Mouse (Mus musculus) erythroid progenitor cell, adult 5-6 weeks (primary cell): Measurements from ENCODE around the gene Ern1. TPM values are rescaled to one million over a fixed set of nuclear protein-coding genes. Genes with fewer than 3 reads are reported as not detected.
A peak's percentile ranks its signal among the peaks of the same experiment; 100 is the strongest.
"Not testable (repeated sequence)": the region's sequence is repeated elsewhere in the genome, so short reads cannot be mapped to it uniquely, and the experiment has no call there.

ENCODE experiments used
- ATAC-seq: replicated peaks from 2 replicates; pipeline ENCODE4 v1.8.0; 2016; ENCODE audit warnings: moderate number of reproducible peaks, mild to moderate bottlenecking, moderate TSS enrichment, inconsistent platforms; ENCODE audit not compliant: poor library complexity, low FRiP score, severe bottlenecking
- total RNA-seq, 2 experiments: library from RNA; stranded (forward) in 1 of 2; stranded (reverse) in 1 of 2; fragments of 150-400 nt in 1 of 2; fragments of 186-747, 209-891 nt in 1 of 2; gene quantifications; 2 replicates each; pipeline versions ENCODE4 v1.2.3 to v1.2.4; 2015 to 2017; ENCODE audit warnings: low replicate concordance in 2 of 2

The Ern1 gene
- total RNA-seq, 2 experiments from 2014 or later: 6.7 to 8.8 TPM

DNA sequence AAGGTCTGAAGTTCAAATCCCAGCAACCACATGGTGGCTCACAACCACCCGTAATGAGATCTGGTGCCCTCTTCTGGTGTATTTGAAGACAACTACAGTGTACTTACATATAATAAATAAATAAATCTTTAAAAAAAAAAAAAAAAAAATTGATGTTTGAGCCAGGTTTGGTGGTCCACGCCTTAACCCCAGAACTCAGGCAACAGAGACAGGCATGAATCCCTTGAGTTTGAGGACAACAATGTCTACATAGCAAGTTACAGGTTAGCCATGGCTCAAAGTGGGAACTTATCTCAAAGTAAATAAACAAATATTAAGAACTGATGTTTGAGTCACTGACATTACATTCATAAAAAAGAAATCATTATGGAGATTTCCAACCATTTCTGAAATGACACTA lies 45.1 kb downstream of the Ern1 start:
- ATAC-seq: not testable (repeated sequence)

DNA sequence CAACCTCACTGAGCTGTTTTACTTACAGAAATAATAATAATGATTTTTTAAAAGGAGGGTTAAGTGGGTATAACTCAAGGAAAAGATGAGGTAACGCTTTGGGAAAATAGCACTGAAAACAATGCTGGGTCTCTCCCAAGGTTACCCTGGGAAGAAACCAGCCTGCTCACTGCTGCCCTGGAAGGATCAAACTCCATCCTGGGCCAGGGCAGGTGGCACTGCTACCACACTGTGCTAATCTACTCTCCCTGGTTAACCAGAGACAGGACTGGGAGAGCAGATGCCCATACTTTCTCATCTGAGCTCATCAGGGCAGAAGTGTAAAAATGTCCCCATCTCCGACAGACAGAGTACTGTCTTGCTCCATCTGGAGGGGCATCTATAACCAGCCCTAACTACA lies 47.3 kb downstream of the Ern1 start:
- ATAC-seq: no peak

DNA sequence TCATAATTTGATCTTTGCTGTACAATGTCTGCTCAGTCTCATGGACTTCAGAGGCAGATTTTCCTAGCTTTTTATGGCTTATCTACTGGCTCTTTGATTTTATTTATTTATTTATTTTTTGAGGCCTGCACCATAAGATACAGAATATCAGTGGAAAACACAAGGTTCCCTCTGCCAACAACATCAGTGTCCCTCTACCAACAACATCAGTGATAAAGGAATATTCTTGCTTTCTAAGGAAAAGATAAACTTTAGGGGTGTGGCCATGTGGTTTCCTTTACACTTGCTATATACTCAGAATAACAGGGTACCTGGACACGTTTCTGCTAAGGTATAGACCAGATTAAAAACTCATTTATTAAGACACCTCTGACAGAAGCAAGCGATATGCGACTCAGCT lies 48.3 kb downstream of the Ern1 start:
- ATAC-seq: no peak

DNA sequence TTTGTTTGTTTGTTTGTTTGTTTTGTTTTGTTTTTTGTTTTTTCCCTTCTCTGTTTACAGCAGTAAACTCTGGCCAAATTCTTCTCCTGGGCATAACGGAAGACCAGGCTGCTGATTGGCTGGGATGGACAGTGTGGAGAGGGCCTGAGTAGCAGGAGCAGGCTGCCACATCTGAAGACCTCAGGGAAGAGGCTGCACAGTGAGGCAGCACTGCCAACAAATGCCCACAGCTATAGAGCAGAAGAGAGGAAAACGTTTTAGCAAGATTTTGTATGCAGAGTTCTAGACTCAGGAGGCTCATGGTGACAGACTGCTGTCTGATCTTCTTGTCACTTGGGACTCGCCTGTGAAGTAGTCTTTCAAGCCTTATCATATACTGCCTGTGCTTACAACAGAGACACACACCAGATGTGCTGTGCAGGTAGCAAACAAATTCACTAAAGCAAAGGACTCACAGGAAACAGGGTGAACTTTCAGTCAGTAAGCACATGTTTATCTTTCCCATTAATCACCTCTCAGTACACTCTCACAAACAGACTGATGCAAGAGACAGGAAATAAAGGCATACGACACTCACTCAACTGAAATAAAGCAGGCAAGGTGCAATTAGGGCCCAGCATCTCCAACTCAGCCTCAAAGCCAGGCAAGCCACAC lies 49.0 kb downstream of the Ern1 start:
- ATAC-seq: no peak

DNA sequence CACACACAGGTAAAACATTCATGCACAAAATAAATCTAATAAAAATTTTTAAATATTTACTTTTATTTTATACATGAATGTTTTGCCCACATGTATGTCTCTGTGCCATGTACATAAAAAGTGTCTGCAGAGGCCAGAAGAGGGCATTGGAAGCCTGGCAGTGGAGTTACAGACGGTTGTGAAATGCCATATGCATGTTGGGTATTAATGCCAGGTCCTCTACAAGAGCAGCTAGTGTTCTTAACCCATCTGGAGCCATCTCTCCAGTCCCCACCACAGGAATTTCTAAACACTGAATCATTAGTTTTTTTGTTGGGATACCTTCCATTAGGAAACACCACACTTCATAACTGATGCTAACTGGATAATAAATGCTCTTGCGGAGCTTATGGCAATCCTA lies 50.1 kb downstream of the Ern1 start:
- no peak for ATAC-seq

DNA sequence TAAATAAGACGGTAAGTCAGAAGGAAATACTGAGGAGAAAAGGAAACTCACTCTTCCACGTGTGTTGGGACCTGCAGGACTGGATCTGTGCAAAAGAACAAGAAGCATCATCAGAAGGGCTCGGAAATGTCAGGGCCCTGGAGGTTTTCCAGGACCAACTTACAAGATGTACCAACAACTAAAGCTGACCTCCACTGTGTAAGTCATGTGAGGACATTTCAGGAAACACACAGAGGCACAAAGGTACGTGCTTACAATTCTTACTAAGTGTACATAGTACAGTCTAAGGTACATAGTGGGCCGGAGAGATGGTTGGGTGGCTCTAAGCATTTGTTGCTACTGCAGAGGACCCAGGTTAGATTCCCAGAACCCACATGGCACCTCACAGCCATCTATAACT lies 50.6 kb downstream of the Ern1 start:
- ATAC-seq: no peak

GRCm38 (mm10) chr11:106430392-106430791 lies 57.3 kb downstream of the Ern1 start:
- no peak for ATAC-seq

DNA sequence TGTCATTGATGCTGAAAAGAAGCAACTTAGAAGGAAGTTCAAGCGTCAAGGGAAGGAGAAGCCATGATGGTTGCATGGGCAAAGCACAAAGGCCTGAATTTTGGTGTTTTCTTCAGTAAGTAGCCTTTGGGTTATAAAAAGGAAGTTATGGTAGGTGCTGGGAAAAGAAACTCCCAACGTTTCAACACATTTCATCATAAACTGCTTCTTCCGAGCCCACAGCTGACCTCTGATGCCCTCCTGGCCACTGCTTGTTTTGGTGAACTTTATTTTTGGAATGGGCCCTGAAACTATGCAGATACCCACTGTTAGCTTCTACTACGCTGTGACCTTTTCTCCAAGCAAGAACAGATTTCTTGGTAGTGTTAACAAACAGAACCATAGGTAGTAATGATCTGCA lies 58.0 kb downstream of the Ern1 start:
- ATAC-seq: no peak

DNA sequence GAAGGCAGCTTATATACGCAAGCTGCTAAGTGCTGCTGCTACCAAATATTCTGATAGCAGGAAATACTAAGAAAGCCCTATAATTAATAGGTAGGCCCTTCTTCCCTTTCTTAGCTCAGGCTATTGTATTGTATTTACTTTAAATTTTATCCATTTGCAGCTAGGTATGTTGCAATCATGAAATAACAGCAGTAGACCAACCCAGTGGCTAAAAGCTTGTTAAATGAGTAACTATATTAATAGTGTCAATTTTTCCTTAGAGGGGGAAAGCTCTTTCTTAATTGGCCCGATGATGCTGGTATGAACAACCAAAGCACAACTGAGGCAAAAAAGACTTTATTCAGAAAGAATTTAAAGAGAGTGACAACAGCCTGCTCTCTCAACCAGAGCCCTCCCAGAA lies 59.1 kb downstream of the Ern1 start:
- no peak for ATAC-seq

DNA sequence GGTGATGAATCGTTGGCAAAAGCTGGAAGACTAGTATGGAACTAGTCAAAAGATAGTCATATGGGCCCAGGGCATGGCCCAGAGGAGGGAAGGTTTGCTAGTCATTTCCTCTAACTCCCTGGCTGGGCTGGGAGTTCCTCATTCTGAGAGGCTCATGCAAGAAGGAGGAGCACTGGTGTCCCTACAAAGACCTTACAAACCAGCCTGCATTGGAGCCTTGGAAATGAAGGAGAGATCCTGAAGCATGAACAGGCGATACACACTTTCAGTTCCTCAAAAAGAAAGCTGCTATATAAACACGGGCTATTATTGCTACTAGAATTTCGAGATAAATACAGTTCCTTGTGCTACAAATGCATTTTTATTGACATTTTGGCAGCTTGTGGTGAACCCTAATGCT lies 59.5 kb downstream of the Ern1 start:
- no peak for ATAC-seq

DNA sequence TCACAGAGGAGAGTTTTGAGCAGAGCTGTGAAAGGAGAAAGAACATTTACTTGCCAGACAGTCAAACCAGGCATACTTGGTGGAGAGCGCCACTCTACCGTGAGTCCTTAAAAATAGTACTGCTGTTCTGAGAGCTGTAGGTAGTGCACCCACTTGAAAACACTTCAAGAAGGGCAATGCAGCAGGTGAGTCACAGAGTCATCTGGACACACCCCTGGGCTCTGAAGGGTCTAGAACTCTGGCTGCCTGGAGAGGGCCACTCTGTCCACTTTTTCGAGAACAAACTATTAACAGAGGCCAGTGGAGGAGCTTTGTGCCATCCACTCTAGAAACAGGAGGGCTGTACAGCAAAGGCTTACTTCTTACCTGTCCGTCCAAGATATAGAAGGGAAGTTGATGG lies 61.2 kb downstream of the Ern1 start:
- no peak for ATAC-seq

DNA sequence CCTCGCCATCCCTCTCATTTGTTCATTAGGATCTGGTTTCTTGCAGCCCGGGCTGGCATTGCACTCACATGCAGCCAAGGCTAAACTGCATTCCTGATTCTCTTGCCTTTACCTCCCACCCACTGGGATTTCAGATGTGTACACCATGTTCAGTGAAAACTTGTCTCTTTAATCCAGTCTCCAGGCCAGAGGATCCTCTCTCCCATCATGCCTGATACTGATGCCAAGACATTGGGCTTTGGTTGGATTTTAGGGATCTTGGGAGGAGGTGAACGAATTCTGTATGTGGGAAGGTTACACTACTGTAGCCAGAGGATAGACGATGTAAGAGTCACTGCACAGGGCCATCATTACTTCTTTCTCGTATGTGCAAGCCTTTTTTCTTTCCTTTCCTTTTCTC lies 62.5 kb downstream of the Ern1 start:
- no peak for ATAC-seq

DNA sequence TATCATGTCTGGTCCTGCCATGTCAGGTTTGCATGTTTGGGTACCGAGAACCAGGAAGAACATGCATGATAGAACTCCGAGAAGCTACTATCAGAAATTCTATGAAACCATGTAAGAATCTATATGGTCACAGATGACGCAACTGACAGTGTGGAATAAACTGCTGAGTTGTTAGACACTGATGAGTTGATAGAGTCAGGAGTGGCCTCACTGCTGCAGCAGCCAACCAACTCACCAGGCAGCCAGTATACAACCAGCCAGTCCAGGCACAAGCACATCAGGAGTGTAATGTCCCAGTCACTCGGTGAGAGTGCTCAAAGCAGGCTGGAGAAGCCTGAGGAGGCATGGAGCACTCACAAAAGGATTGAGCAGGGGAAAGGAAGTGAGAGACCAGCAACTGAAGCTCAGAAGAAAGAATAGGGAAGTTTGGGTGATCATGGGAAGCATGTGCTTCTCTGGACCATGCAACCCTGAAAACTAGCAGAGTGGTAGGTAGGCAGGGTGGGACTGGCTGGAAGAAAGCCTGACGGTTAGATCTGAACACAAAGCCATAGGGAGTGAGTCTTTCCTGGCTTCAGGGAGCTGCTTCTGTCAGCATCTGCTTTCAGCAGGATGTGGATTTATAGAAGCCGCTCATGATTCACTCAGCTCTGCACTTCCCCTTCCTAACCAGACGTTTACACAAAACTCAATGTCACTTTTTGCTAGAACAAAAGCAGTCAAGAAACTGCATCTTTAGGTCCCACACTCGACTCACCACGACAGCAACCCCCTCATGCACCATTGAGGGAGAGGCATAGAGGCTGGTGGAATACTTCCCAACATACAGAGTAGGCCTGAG lies 68.2 kb downstream of the Ern1 start:
- ATAC-seq: no peak

- peak; percentile 79 for ATAC-seq
Observed at GRCm38 (mm10) chr11:106418622-106419196, 68.9 kb downstream of the Ern1 start.

- no peak for ATAC-seq
Observed at GRCm38 (mm10) chr11:106417860-106418259, 69.8 kb downstream of the Ern1 start.

GRCm38 (mm10) chr11:106416331-106416730 lies 71.3 kb downstream of the Ern1 start:
- ATAC-seq: no peak

DNA sequence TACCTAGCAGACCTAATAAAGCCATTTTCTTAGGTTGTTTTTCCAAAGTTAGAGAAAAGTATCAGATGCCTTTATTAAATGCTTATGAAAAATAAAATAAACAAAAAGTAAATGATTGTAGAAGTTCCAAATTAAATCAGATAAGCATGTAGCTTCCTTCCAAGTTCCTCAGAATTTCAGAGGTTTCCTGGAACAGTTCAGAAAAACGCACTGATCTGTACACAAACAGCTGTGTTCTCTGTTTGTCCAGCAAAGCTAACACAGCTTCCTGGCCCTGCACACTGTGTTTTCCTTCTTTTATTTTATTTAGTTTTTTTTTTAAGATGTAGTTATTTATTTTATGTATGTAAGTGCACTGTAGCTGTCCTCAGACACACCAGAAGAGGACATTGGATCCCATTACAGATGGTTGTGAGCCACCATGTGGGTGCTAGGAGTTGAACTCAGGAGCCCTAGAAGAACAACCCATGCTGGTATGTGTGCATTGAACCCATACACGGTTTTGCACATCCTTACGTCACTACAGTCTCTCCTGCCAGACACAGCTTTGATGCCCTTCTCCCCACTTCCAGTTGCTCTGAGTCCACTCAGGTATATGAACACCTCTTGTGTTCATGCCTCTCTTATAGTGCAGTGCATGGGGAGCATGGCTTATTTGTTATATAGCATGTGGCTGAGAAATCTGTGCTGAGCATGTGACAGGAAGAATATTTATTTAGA lies 74.9 kb downstream of the Ern1 start:
- no peak for ATAC-seq

GRCm38 (mm10) chr11:106411157-106411556 lies 76.5 kb downstream of the Ern1 start:
- no peak for ATAC-seq

- no peak for ATAC-seq
Observed at GRCm38 (mm10) chr11:106410507-106410906, 77.1 kb downstream of the Ern1 start.

DNA sequence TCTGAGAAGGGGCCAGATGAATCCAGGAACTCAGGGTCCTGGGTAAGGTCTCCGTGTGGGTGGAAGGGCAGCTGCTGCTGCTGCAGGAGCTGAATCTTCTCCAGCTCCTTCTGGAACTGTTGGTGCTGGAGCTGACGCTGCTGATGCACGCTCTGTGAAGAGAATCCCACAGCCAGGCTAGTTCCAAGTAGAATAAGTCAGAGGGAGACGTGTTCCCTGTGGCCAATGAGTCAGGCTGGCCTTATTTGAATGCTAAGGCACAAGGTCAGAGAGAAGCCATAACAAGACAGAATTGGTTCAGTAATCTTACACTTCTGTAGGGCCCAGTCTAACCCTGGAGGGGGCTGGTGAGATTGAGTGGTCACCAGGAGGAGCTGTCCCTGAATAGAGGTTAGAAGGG lies 77.6 kb downstream of the Ern1 start:
- no peak for ATAC-seq

DNA sequence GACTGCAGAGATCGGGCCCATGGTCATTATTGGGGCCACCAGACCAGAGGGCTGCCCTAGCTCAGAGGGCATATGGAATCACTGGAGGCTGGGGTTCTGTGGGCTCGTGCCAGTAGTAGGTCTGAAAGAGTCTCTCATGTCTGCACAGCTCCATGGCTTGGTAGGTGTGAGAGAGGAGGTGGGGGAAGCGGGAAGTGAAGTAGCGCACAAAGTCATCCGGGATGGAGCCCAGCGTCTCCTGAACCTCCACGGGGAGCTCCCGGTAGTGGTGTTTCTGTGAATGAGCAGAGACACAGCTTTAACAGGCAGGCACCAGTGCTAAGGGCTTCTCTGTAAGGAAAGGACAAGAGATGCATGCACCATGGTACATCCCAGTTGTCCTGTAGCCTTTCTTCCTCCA lies 89.2 kb downstream of the Ern1 start:
- ATAC-seq: no peak
